Mouse (Mus musculus) MEL (cell line): ENCODE results near the gene Tmbim6. TPM values are rescaled to one million over a fixed set of nuclear protein-coding genes. Genes with fewer than 3 reads are reported as not detected.

Experiments used
- DNase-seq: peaks from one replicate; pipeline ENCODE4 v3.0.0; 2011; ENCODE audit warnings: low read depth, low spot score
- H3K27ac ChIP-seq: 2 replicates; pipeline ENCODE4 v1.5.1; 2012; ENCODE audit warnings: low read depth, mild to moderate bottlenecking, control low read depth, low read length, moderate library complexity; ENCODE audit not compliant: control insufficient read depth
- H3K27me3 ChIP-seq, 2 experiments: fragments of 150-350 bp in 1 of 2; sonication (generic) in 1 of 2; 2 replicates each; pipeline ENCODE4 v1.6.1; 2012; ENCODE audit warnings: low read length in 2 of 2, mild to moderate bottlenecking in 2 of 2, improper control_type of control experiment in 1 of 2, moderate library complexity in 1 of 2; ENCODE audit not compliant: insufficient read depth in 2 of 2, control insufficient read depth in 1 of 2
- H3K36me3 ChIP-seq, 2 experiments: 2 replicates each; pipeline ENCODE4 v1.6.1; 2012 to 2014; ENCODE audit warnings: low read length in 2 of 2, improper control_type of control experiment in 1 of 2, inconsistent platforms in 1 of 2, mild to moderate bottlenecking in 1 of 2; ENCODE audit not compliant: insufficient read depth in 2 of 2, control insufficient read depth in 1 of 2
- H3K4me1 ChIP-seq, 2 experiments: fragments of 150-350 bp in 1 of 2; sonication (generic) in 1 of 2; 2 replicates each; pipeline ENCODE4 v1.6.1; 2012; ENCODE audit warnings: low read length in 2 of 2, improper control_type of control experiment in 1 of 2, mild to moderate bottlenecking in 1 of 2; ENCODE audit not compliant: insufficient read depth in 2 of 2, control insufficient read depth in 1 of 2
- H3K4me3 ChIP-seq, 2 experiments: fragments of 150-350 bp in 1 of 2; sonication (generic) in 1 of 2; 2 replicates each; pipeline ENCODE4 v1.5.1; 2012; ENCODE audit warnings: low read depth in 2 of 2, low read length in 2 of 2, mild to moderate bottlenecking in 2 of 2, moderate library complexity in 2 of 2, control low read depth in 1 of 2, improper control_type of control experiment in 1 of 2; ENCODE audit not compliant: control insufficient read depth in 1 of 2, insufficient read depth in 1 of 2
- H3K79me2 ChIP-seq: 2 replicates; pipeline ENCODE4 v1.6.1; 2012; ENCODE audit warnings: mild to moderate bottlenecking, low read length, moderate library complexity; ENCODE audit not compliant: control insufficient read depth, poor library complexity, insufficient read depth
- H3K9ac ChIP-seq: 2 replicates; pipeline ENCODE4 v1.6.1; 2012; ENCODE audit warnings: low read depth, mild to moderate bottlenecking, control low read depth, low read length, moderate library complexity; ENCODE audit not compliant: control insufficient read depth, poor library complexity, severe bottlenecking
- H3K9me3 ChIP-seq: fragments of 150-350 bp; sonication (generic); replicated peaks from 2 replicates; pipeline ENCODE4 v1.6.1; 2012; ENCODE audit warnings: mild to moderate bottlenecking, low read length, improper control_type of control experiment, moderate library complexity; ENCODE audit not compliant: insufficient read depth
- CHD1 ChIP-seq: IDR thresholded peaks from 2 replicates; pipeline ENCODE4 v1.6.1; 2012; ENCODE audit warnings: low read depth, mild to moderate bottlenecking, inconsistent platforms, low read length, improper control_type of control experiment
- CHD2 ChIP-seq: IDR thresholded peaks from 2 replicates; pipeline ENCODE4 v1.6.1; 2011; ENCODE audit warnings: low read length, improper control_type of control experiment
- CTCF ChIP-seq, 3 experiments: IDR thresholded peaks in 2 of 3; conservative IDR thresholded peaks in 1 of 3; 2 replicates each; pipeline ENCODE4 v1.5.1; 2011 to 2012; ENCODE audit warnings: low read length in 3 of 3, low read depth in 2 of 3, mild to moderate bottlenecking in 2 of 3, improper control_type of control experiment in 1 of 3, inconsistent platforms in 1 of 3, mixed read lengths in 1 of 3, moderate library complexity in 1 of 3; ENCODE audit not compliant: control insufficient read depth in 1 of 3, insufficient read depth in 1 of 3, poor library complexity in 1 of 3, severe bottlenecking in 1 of 3
- ETS1 ChIP-seq: IDR thresholded peaks from 2 replicates; pipeline ENCODE4 v1.6.1; 2012; ENCODE audit warnings: low read depth, mild to moderate bottlenecking, inconsistent platforms, low read length, improper control_type of control experiment, moderate library complexity
- GABPA ChIP-seq: IDR thresholded peaks from 2 replicates; pipeline ENCODE4 v1.6.1; 2012; ENCODE audit warnings: low read depth, mild to moderate bottlenecking, inconsistent platforms, low read length, improper control_type of control experiment, moderate library complexity
- GATA1 ChIP-seq: IDR thresholded peaks from 2 replicates; pipeline ENCODE4 v1.6.1; 2011; ENCODE audit warnings: low read depth, low read length, improper control_type of control experiment
- HCFC1 ChIP-seq: IDR thresholded peaks from 2 replicates; pipeline ENCODE4 v1.6.1; 2012; ENCODE audit warnings: low read depth, mild to moderate bottlenecking, inconsistent platforms, low read length, improper control_type of control experiment, moderate library complexity
- MAFK ChIP-seq: IDR thresholded peaks from 2 replicates; pipeline ENCODE4 v1.6.1; 2011; ENCODE audit warnings: low read depth, mild to moderate bottlenecking, low read length, improper control_type of control experiment, borderline replicate concordance
- MEF2A ChIP-seq: IDR thresholded peaks from 2 replicates; pipeline ENCODE4 v1.6.1; 2014; ENCODE audit warnings: low read depth, mild to moderate bottlenecking, inconsistent platforms, low read length, improper control_type of control experiment; ENCODE audit not compliant: poor library complexity, insufficient replicate concordance, severe bottlenecking; ENCODE audit errors: extremely low read depth
- MXI1 ChIP-seq: IDR thresholded peaks from 2 replicates; pipeline ENCODE4 v1.6.1; 2011; ENCODE audit warnings: mild to moderate bottlenecking, low read depth, low read length, improper control_type of control experiment
- NRF1 ChIP-seq: IDR thresholded peaks from 2 replicates; pipeline ENCODE4 v1.6.1; 2014; ENCODE audit warnings: low read depth, mild to moderate bottlenecking, inconsistent platforms, low read length, improper control_type of control experiment, moderate library complexity; ENCODE audit not compliant: poor library complexity, insufficient read depth, severe bottlenecking
- POLR2AphosphoS5 ChIP-seq: IDR thresholded peaks from 2 replicates; pipeline ENCODE4 v1.6.1; 2012; ENCODE audit warnings: low read depth, borderline replicate concordance, mild to moderate bottlenecking, inconsistent platforms, low read length, moderate library complexity, mixed read lengths
- RAD21 ChIP-seq: IDR thresholded peaks from 2 replicates; pipeline ENCODE4 v1.6.1; 2011; ENCODE audit warnings: mild to moderate bottlenecking, low read depth, low read length, improper control_type of control experiment
- SIN3A ChIP-seq: IDR thresholded peaks from 2 replicates; pipeline ENCODE4 v1.6.1; 2012; ENCODE audit warnings: low read length, improper control_type of control experiment, inconsistent platforms
- TAL1 ChIP-seq: IDR thresholded peaks from 2 replicates; pipeline ENCODE4 v1.6.1; 2012; ENCODE audit warnings: mild to moderate bottlenecking, inconsistent platforms, low read length, moderate library complexity, mixed read lengths
- TBP ChIP-seq: IDR thresholded peaks from 2 replicates; pipeline ENCODE4 v1.8.0; 2011; ENCODE audit warnings: low read depth, low read length, improper control_type of control experiment
- TCF12 ChIP-seq: IDR thresholded peaks from 2 replicates; pipeline ENCODE4 v1.6.1; 2014; ENCODE audit warnings: low read depth, mild to moderate bottlenecking, inconsistent platforms, low read length, improper control_type of control experiment, moderate library complexity
- ZC3H11A ChIP-seq: IDR thresholded peaks from 2 replicates; pipeline ENCODE4 v1.6.1; 2012; ENCODE audit warnings: low read depth, mild to moderate bottlenecking, inconsistent platforms, low read length, improper control_type of control experiment
- ZMIZ1 ChIP-seq: IDR thresholded peaks from 2 replicates; pipeline ENCODE4 v1.6.1; 2012; ENCODE audit warnings: low read depth, mild to moderate bottlenecking, inconsistent platforms, low read length, improper control_type of control experiment, moderate library complexity
- ZNF384 ChIP-seq: IDR thresholded peaks from 2 replicates; pipeline ENCODE4 v1.6.1; 2012; ENCODE audit warnings: low read depth, mild to moderate bottlenecking, inconsistent platforms, low read length, improper control_type of control experiment
- polyA plus RNA-seq, 2 experiments: library from polyadenylated mRNA; stranded (reverse) in 1 of 2; unstranded in 1 of 2; fragments of >175 nt in 1 of 2; fragments of >200 nt in 1 of 2; gene quantifications; 2 replicates each; pipeline versions ENCODE4 v1.2.1 to v1.2.4; 2012; ENCODE audit warnings: low replicate concordance in 2 of 2, low read depth in 1 of 2; ENCODE audit not compliant: insufficient read length in 2 of 2, insufficient read depth in 1 of 2, missing spikeins in 1 of 2
- total RNA-seq: library from RNA; depleted of rRNA; stranded (reverse); fragments of 300-350 nt; gene quantifications from 2 replicates; pipeline ENCODE4 v1.2.3, GENCODE M21; 2012

Gene Tmbim6
- total and polyA plus RNA-seq, 3 experiments, result 243 to 339 TPM; not detected in 1

DNA sequence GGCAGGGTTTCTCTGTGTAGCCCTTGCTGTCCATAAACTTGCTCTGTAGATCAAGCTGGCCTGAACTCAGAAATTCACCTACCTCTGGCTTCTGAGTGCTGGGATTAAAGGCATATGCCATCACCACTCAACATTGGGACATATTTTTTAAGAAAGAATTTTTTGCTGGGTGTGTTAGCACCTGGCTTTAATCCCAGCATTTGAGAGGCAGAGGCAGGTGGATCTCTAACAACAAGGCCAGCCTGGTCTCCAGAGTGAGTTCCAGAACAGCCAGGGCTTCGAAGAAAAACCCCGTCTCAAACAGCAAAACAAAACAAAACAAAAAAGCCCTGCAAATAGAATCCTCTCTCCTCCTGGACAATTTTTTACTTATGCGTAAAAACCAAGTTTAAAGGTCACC, 17.1 kb upstream of the Tmbim6 start:
- H3K4me1 ChIP-seq, result no peaks in the 10 kb centered on the region; a peak in 2 of 4 replicates
- H3K9me3 ChIP-seq, result no peaks in the 10 kb centered on the region
- no peak for DNase-seq
- peaks cover 9 to 30% of the 10 kb centered on the region in 2 experiments for H3K27me3 ChIP-seq
- H3K36me3 ChIP-seq, result no peaks in the 10 kb centered on the region
- H3K4me3 ChIP-seq, result no peak overlapping the region
- H3K79me2 ChIP-seq, result no peaks in the 10 kb centered on the region
- no peak overlapping the region for H3K9ac ChIP-seq
- TF ChIP-seq TBP (no peak), MAFK (no peak)
- no peak overlapping the region for H3K27ac ChIP-seq

DNA sequence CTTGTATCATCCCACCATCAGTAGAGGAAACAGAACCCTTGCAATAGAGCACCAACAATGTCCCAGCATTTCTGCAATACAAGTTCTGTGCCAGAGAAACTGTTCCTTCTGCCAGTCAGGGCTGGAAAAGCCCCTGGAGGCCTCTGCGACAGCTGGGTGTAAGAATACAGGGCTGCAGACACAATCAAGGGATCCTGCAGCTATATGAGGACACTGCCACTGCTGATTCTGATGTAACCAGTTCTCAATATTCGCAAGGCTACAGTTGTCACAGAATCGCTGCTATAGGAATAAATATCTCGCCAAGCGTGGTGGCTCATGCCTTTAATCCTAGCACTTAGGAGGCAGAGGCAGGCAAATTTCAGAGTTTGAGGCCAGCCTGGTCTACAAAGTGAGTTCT, 16.4 kb upstream of the Tmbim6 start:
- TF ChIP-seq CHD1 (no peak), ZNF384 (no peak), POLR2AphosphoS5 (no peak), ETS1 (no peak), SIN3A (no peak), NRF1 (no peak), GABPA (no peak), HCFC1 (no peak), RAD21 (no peak), MEF2A (no peak), MXI1 (no peak), TCF12 (no peak), TBP (no peak), CHD2 (no peak)
- peaks cover 9 to 29% of the 10 kb centered on the region in 2 experiments for H3K27me3 ChIP-seq
- no peaks in the 10 kb centered on the region for H3K36me3 ChIP-seq
- H3K9ac ChIP-seq, result no peak overlapping the region
- DNase-seq, result no peak
- H3K27ac ChIP-seq, result no peak overlapping the region
- no peak overlapping the region for H3K4me3 ChIP-seq
- H3K4me1 ChIP-seq, result no peaks in the 10 kb centered on the region; a peak in 2 of 4 replicates
- H3K9me3 ChIP-seq, result no peaks in the 10 kb centered on the region
- H3K79me2 ChIP-seq, result no peaks in the 10 kb centered on the region

DNA sequence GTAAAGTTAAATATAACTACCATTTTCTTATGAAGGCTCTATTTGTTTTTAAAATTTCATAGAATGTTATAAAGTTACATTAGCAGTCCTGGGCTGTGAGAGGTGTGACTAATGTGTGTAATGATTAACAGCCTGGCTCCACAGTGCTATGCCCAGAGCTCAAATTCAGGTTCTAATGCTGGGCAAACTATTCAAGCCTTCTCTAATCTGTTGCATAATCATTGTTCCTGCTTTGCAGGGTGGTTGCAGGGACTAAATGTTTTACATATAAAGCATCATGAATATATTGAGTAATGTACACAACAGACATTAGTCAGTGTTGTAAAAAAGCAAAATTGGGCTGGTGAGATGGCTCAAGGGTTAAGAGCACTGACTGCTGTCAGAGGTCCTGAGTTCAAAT, 9.8 kb upstream of the Tmbim6 start:
- no peaks in the 10 kb centered on the region for H3K27me3 ChIP-seq
- H3K36me3 ChIP-seq, result peaks cover 0 to 2% of the 10 kb centered on the region in 2 experiments; a peak in 1 of 4 replicates
- no peaks in the 10 kb centered on the region for H3K79me2 ChIP-seq
- no peak overlapping the region for H3K4me3 ChIP-seq
- DNase-seq, result no peak
- H3K9ac ChIP-seq, result no peak overlapping the region
- peaks cover 0 to under 1% of the 10 kb centered on the region in 2 experiments; a peak in 1 of 4 replicates for H3K4me1 ChIP-seq
- H3K27ac ChIP-seq, result no peak overlapping the region
- TF ChIP-seq ZC3H11A (no peak), CTCF (IDR thresholded peaks at IDR 0.05 in 2 of 3, conservative IDR thresholded peaks at IDR 0.05 in 1 of 3; ENCODE audit: control insufficient read depth in 1 of 3, insufficient read depth in 1 of 3, low read depth in 2 of 3, low read length in 3 of 3, poor library complexity in 1 of 3, severe bottlenecking in 1 of 3) (0 out of 6 replicates have a peak, but pooled peaks of 1 of the 3 experiments have one; percentile 15), TAL1 (no peak), ZMIZ1 (no peak), GATA1 (no peak)
- H3K9me3 ChIP-seq, result no peaks in the 10 kb centered on the region
